Comparison of ENCODE assay signal across 8 mouse cellular contexts in the genomic region with DNA sequence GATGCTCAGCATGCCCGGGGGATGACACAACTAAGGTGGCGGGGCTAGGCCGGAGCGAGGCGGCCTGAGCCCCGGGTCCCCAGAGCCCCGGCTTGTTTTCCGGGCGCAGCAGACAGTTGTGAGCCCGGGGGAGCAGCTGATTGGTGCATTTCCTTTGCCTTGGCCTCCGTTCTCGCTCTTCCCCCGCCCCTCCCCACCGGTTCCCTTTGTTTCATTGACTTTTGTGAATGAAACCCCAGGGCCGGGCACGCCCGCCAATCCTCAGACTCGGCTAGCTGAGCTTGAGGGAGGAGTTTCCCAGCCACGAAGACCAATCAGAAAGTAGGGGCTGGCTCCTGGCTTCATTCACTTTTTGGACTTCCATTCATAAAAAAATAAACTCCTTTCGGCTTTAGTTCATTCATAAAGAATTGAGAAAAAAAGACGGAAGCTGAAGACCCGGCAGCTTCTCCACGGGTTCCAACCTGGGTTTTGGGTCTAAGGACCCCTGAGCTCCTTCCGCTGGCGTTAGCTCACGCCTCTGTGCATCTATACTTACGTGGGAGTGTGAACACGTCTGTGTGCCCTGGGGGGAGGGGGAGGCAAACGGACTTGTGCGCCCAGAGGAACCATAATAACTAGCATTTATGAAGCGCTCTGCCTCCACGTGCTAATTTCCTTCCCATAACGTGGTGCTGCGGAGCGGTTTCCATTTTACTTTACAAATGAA. TPM values are rescaled to one million over a fixed set of nuclear protein-coding genes. Genes with fewer than 3 reads are reported as not detected.
DNase-seq lines count a peak whose midpoint lies in the region; ATAC-seq lines count a peak whose summit lies in the region.

A gene (minus strand): TSS at position 229 of the 709 bp plus-strand sequence.

- peak; percentile 86 for ATAC-seq in embryonic facial prominence, embryonic 13.5 days (ENCODE audit: insufficient number of reproducible peaks, insufficient read depth, low FRiP score, low TSS enrichment, low read depth)
- ATAC-seq in kidney, embryonic 14.5 days (ENCODE audit: low FRiP score, low TSS enrichment) = peak; percentile 88
- ATAC-seq in limb, embryonic 15.5 days (ENCODE audit: insufficient number of reproducible peaks, low FRiP score, low TSS enrichment, low read depth) = peak; percentile 85

- peak within 1 kb of the TSS; percentile 71 for H3K9ac ChIP-seq in embryonic facial prominence, embryonic 13.5 days
- H3K9ac ChIP-seq in kidney, embryonic 14.5 days (ENCODE audit: low read depth, low read length) = peak within 1 kb of the TSS; percentile 70
- peak within 1 kb of the TSS; percentile 44 for H3K9ac ChIP-seq in limb, embryonic 15.5 days

- DNase-seq in 3134 (ENCODE audit: extremely low read depth, insufficient read length, low spot score) = peak; percentile 91
- DNase-seq in adrenal gland, postnatal 25 days = peak; percentile 88
- peak; percentile 79 to 85 for DNase-seq in heart, adult 9 months (ENCODE audit: low spot score in 2 of 2)
- peak; percentile 24 to 46 for DNase-seq in monocyte, adult 2 months (ENCODE audit: low read depth in 1 of 2, low spot score in 2 of 2)
- peak; percentile 79 to 82 for DNase-seq in spleen, postnatal 4 days (ENCODE audit: low spot score in 2 of 2)

- H3K4me1 ChIP-seq in embryonic facial prominence, embryonic 13.5 days = peaks cover 25% of the 10 kb centered on the region
- H3K4me1 ChIP-seq in kidney, embryonic 14.5 days (ENCODE audit: control insufficient read depth, insufficient read depth, low read length) = peaks cover 15% of the 10 kb centered on the region
- H3K4me1 ChIP-seq in limb, embryonic 15.5 days = peaks cover 32% of the 10 kb centered on the region

- H3K36me3 ChIP-seq in embryonic facial prominence, embryonic 13.5 days = no peaks in the 10 kb centered on the region
- no peaks in the 10 kb centered on the region for H3K36me3 ChIP-seq in kidney, embryonic 14.5 days (ENCODE audit: control insufficient read depth, insufficient read depth, low read length)
- no peaks in the 10 kb centered on the region for H3K36me3 ChIP-seq in limb, embryonic 15.5 days

- peak within 1 kb of the TSS; percentile 98 for H3K4me2 ChIP-seq in embryonic facial prominence, embryonic 13.5 days
- peak within 1 kb of the TSS; percentile 51 for H3K4me2 ChIP-seq in kidney, embryonic 14.5 days (replicated peaks; ENCODE audit: low read depth, low read length)
- peak within 1 kb of the TSS; percentile 99 for H3K4me2 ChIP-seq in limb, embryonic 15.5 days

- H3K27ac ChIP-seq in embryonic facial prominence, embryonic 13.5 days = peak within 1 kb of the TSS; percentile 83
- peak within 1 kb of the TSS; percentile 96 for H3K27ac ChIP-seq in kidney, embryonic 14.5 days (ENCODE audit: low read depth, low read length)
- peak within 1 kb of the TSS; percentile 68 for H3K27ac ChIP-seq in limb, embryonic 15.5 days

- under 1% methylated on average over 35 of the region's 35 CpGs for WGBS in embryonic facial prominence, embryonic 13.5 days
- WGBS in kidney, embryonic 14.5 days = under 1% methylated on average over 35 of the region's 35 CpGs
- under 1% methylated on average over 34 of the region's 35 CpGs for WGBS in limb, embryonic 15.5 days

- H3K27me3 ChIP-seq in embryonic facial prominence, embryonic 13.5 days = peaks cover 70% of the 10 kb centered on the region
- peaks cover 17% of the 10 kb centered on the region for H3K27me3 ChIP-seq in kidney, embryonic 14.5 days (ENCODE audit: control insufficient read depth, insufficient read depth, low read length)
- peaks cover 59% of the 10 kb centered on the region for H3K27me3 ChIP-seq in limb, embryonic 15.5 days

- H3K4me3 ChIP-seq in embryonic facial prominence, embryonic 13.5 days = peak within 1 kb of the TSS; percentile 58
- peak within 1 kb of the TSS; percentile 55 for H3K4me3 ChIP-seq in kidney, embryonic 14.5 days (ENCODE audit: low read length)
- H3K4me3 ChIP-seq in limb, embryonic 15.5 days = peak within 1 kb of the TSS; percentile 53

- H3K9me3 ChIP-seq in embryonic facial prominence, embryonic 13.5 days = no peaks in the 10 kb centered on the region
- no peaks in the 10 kb centered on the region for H3K9me3 ChIP-seq in kidney, embryonic 14.5 days (ENCODE audit: control insufficient read depth, low read length)
- no peaks in the 10 kb centered on the region for H3K9me3 ChIP-seq in limb, embryonic 15.5 days

RNA-seq across cellular contexts. Expression of the gene that starts here (rescaled TPM):
- 1.4 and 1.9 TPM in 2 replicates for total RNA-seq in adrenal gland, postnatal 25 days (2021)
- 11.1 and 13.2 TPM in 2 replicates for polyA plus RNA-seq in embryonic facial prominence, embryonic 13.5 days (2015; fragmentation: Nextera tagmentation; extraction: Ambion mirVana)
- 47.9 and 52.9 TPM in 2 replicates for polyA plus RNA-seq in kidney, embryonic 14.5 days (2014; fragmentation: Nextera tagmentation; extraction: Ambion mirVana)
- polyA plus RNA-seq in limb, embryonic 15.5 days (2015; fragmentation: Nextera tagmentation; extraction: Ambion mirVana) = 10.3 and 10.8 TPM in 2 replicates

Comparison
In these comparisons a context has a peak if more than half of its experiments do, and no peak if none do; other contexts are left out.
1. Peak in every context shown above with its lines: DNase-seq, ATAC-seq, H3K4me3 ChIP-seq and H3K27ac ChIP-seq.
2. DNase-seq: peak in every context shown above with its lines; median percentile 91 in 3134; 88 in adrenal gland, postnatal 25 days; 82 in heart, adult 9 months; 80 in spleen, postnatal 4 days; 35 in monocyte, adult 2 months.